Mouse (Mus musculus): Measurements from ENCODE around the gene Nup210.

DNA sequence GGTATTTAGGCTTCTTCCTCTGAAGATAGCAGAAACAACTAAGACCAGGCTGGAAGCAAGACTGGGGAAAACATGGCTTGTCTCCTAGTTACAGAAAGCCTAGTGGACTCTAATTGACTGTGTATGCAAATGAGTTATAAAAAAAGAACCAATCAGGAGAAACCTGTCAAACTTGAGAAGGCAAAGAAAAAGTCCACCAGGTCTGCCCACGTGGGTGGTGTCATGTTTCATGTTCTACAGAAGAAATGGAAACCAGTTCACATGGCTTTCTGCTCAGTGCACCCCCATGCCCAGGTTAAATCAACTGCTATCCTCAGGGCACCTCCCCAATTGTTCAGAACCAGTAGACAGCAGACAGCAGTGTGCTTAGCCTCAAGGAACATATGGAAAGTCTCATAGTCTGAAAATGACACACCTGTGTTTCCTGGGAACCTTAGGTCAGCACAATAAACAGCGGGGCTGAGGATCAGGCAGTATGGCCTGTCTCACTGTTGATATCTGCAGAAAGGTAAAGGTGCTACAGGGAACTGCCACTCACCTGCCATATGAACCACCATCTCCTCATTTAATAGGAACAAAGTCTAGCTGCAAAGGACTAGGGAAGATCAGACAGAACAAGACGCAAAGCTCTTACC is 11.7 kb downstream of the Nup210 start:
- TF ChIP-seq POLR2A (IDR thresholded peaks at IDR 0.05; ENCODE audit: low read depth, low read length) (no peak), CTCF (IDR thresholded peaks at IDR 0.05; ENCODE audit: extremely low read depth, insufficient read depth, insufficient read length, insufficient replicate concordance) (no peak)
